Mouse (Mus musculus) kidney, adult 11 months (tissue): ENCODE data around the gene Nckap5.
A peak's percentile ranks its signal among the peaks of the same experiment; 100 is the strongest.
"Not testable (repeated sequence)": the region's sequence is repeated elsewhere in the genome, so short reads cannot be mapped to it uniquely, and the experiment has no call there.

Source experiments
- DNase-seq: peaks from one replicate; pipeline ENCODE4 v3.0.0; 2022

The Nckap5 gene

GRCm38 (mm10) chr1:126135717-126136116 is 694.9 kb downstream of the Nckap5 start:
- no peak for DNase-seq

- no peak for DNase-seq
Observed at GRCm38 (mm10) chr1:126132316-126132715, 698.3 kb downstream of the Nckap5 start.

- DNase-seq = no peak
Observed at GRCm38 (mm10) chr1:126129129-126129528, 701.5 kb downstream of the Nckap5 start.

GRCm38 (mm10) chr1:126123111-126123510 is 707.5 kb downstream of the Nckap5 start:
- no peak for DNase-seq

- DNase-seq = no peak
Observed at GRCm38 (mm10) chr1:126120506-126120905, 710.1 kb downstream of the Nckap5 start.

- DNase-seq = no peak
Observed at GRCm38 (mm10) chr1:126116034-126116433, 714.6 kb downstream of the Nckap5 start.

GRCm38 (mm10) chr1:126105673-126106256 is 724.8 kb downstream of the Nckap5 start:
- no peak for DNase-seq

GRCm38 (mm10) chr1:126094346-126094745 is 736.3 kb downstream of the Nckap5 start:
- no peak for DNase-seq

- DNase-seq = not testable (repeated sequence)
Observed at GRCm38 (mm10) chr1:126091979-126092378, 738.6 kb downstream of the Nckap5 start.

- DNase-seq = no peak
Observed at GRCm38 (mm10) chr1:126087181-126087580, 743.4 kb downstream of the Nckap5 start.

- no peak for DNase-seq
Observed at GRCm38 (mm10) chr1:126076312-126076711, 754.3 kb downstream of the Nckap5 start.

- DNase-seq = no peak
Observed at GRCm38 (mm10) chr1:126070861-126071260, 759.7 kb downstream of the Nckap5 start.

GRCm38 (mm10) chr1:126051491-126051890 is 779.1 kb downstream of the Nckap5 start:
- DNase-seq = no peak

GRCm38 (mm10) chr1:126042886-126043285 is 787.7 kb downstream of the Nckap5 start:
- no peak for DNase-seq

GRCm38 (mm10) chr1:126027536-126027935 is 803.1 kb downstream of the Nckap5 start:
- no peak for DNase-seq

GRCm38 (mm10) chr1:126024518-126024917 is 806.1 kb downstream of the Nckap5 start:
- DNase-seq = no peak

- DNase-seq = no peak
Observed at GRCm38 (mm10) chr1:126022959-126023358, 807.6 kb downstream of the Nckap5 start.

GRCm38 (mm10) chr1:126018654-126019053 is 811.9 kb downstream of the Nckap5 start:
- not testable (repeated sequence) for DNase-seq

- no peak for DNase-seq
Observed at GRCm38 (mm10) chr1:126011661-126012091, 818.9 kb downstream of the Nckap5 start.

GRCm38 (mm10) chr1:126007571-126007970 is 823.0 kb downstream of the Nckap5 start:
- DNase-seq = no peak

- no peak for DNase-seq
Observed at GRCm38 (mm10) chr1:126005672-126006071, 824.9 kb downstream of the Nckap5 start.

- DNase-seq = no peak
Observed at GRCm38 (mm10) chr1:125996540-125996939, 834.1 kb downstream of the Nckap5 start.

GRCm38 (mm10) chr1:125987803-125988202 is 842.8 kb downstream of the Nckap5 start:
- DNase-seq = no peak

- DNase-seq = peak; percentile 6
Observed at GRCm38 (mm10) chr1:125984570-125984969, 846.0 kb downstream of the Nckap5 start.

GRCm38 (mm10) chr1:125974649-125975048 is 856.0 kb downstream of the Nckap5 start:
- DNase-seq = no peak
